Mouse (Mus musculus) ES-Bruce4 (cell line): ENCODE results near the gene Pde7b.

Experiments used
- CTCF ChIP-seq: IDR thresholded peaks from one replicate; pipeline ENCODE4 v1.8.1; 2011; ENCODE audit warnings: low read depth, low read length
- POLR2A ChIP-seq: IDR thresholded peaks from one replicate; pipeline ENCODE4 v1.8.1; 2011; ENCODE audit warnings: low read length; ENCODE audit not compliant: insufficient read depth

DNA sequence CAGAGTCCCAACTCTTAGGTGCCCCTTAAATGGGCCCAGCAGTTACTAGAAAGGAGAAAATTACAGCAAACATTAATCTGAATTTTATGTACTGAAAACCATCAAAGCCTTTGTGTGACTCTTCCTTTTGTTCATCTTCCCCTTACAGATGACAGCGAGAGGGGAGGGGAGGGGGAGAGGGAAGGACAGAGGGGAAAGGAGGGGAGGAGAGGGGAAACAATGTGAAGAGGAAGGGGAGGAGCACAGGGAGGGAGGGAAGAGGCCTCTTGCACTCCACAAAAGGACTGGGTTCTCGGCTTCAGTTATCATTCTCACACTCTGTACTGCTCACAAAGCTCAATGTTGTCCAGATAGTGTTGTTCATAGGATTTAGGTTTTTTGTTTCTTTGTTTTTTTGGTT lies 5.7 kb downstream of the Pde7b start:
- TF ChIP-seq POLR2A (no peak), CTCF (no peak)
